Mouse (Mus musculus): ENCODE results near the gene Actl7a.

DNA sequence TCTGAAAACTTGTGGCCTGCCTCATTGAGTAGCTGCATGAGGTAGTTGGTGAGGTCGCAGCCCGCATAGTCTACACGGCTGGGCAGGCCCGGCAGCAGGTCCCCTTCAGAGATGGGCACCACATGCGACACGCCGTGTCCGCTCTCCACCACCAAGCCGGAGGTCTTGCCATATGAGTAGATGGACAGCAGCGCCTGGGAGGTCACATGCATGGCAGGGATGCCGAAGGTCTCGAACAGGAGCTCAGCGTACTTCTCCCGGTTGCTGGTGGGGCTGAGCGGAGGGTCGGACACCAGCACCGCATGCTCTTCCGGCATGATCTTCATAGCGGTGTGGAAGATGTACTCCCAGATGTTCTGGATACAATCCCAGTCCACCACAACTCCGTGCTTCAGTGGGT, 2.6 kb upstream of the Actl7a start:
- TF ChIP-seq CTCF (IDR thresholded peaks at IDR 0.05; ENCODE audit: control insufficient read depth, insufficient read depth, insufficient read length) = no peak
- TF ChIP-seq USF1 (IDR thresholded peaks at IDR 0.05; ENCODE audit: low read depth) = no peak

Measured in C2C12 (cell line).